Mouse (Mus musculus) lung, adult 2 months (tissue): Measurements from ENCODE around the gene Copg1. TPM values are rescaled to one million over a fixed set of nuclear protein-coding genes. Genes with fewer than 3 reads are reported as not detected.

ENCODE experiments used
- DNase-seq: peaks from one replicate; pipeline ENCODE4 v3.0.0; 2022
- H3K4me1 ChIP-seq: fragments of 200-500 bp; 2 replicates; pipeline ENCODE4 v1.6.1; 2011; ENCODE audit warnings: low read length; ENCODE audit not compliant: control insufficient read depth, insufficient read depth
- H3K4me3 ChIP-seq: fragments of 200-500 bp; replicated peaks from 2 replicates; pipeline ENCODE3; 2011; ENCODE audit warnings: low read depth, mild to moderate bottlenecking, control low read depth, low read length; ENCODE audit errors: extremely low read depth
- CTCF ChIP-seq: fragments of 200-500 bp; IDR thresholded peaks from 2 replicates; pipeline ENCODE4 v1.5.1; 2011; ENCODE audit warnings: mild to moderate bottlenecking, low read length, control low read depth; ENCODE audit not compliant: insufficient read depth
- POLR2A ChIP-seq: fragments of 200-500 bp; IDR thresholded peaks from 2 replicates; pipeline ENCODE4 v1.6.1; 2011; ENCODE audit warnings: low read depth, mild to moderate bottlenecking, control low read depth, low read length, borderline replicate concordance; ENCODE audit errors: extremely low read depth
- WGBS: fragments of 180-500 bp; shearing (Covaris S2); methylation state at CpG from one replicate; pipeline ENCODE4 v1.1.7; 2018; 5-methylcytosine and 5-hydroxymethylcytosine counted together
- polyA plus RNA-seq: library from polyadenylated mRNA; depleted of rRNA; stranded (reverse); fragments of >200 nt; gene quantifications from 2 replicates; pipeline ENCODE4 v1.2.3, GENCODE M21; 2012

The Copg1 gene
- polyA plus RNA-seq, 1 experiment = 56.2 TPM

- peak; percentile 95 for DNase-seq
- WGBS = under 1% methylated on average over 55 of the region's 55 CpGs
- TF ChIP-seq POLR2A (peak; percentile 89), CTCF (no peak)
Observed at GRCm38 (mm10) chr6:87850900-87851614, 36.6 kb upstream of the Copg1 start, which contains the start of gene Cnbp. Cnbp (minus strand) TSS chr6:87851106.

GRCm38 (mm10) chr6:87851871-87852270 lies 35.7 kb upstream of the Copg1 start:
- H3K4me3 ChIP-seq = no peak overlapping the region
- TF ChIP-seq POLR2A (no peak), CTCF (no peak)
- 90% methylated on average over 6 of the region's 6 CpGs for WGBS
- H3K4me1 ChIP-seq = peaks cover 10% of the 10 kb centered on the region
- DNase-seq = no peak

More at GRCm38 (mm10) chr6:87850900-87851614, 36.6 kb upstream of the Copg1 start, which contains the start of gene Cnbp:
- Histone ChIP-seq H3K4me1 (peaks cover 15% of the 10 kb centered on the region), H3K4me3 (peak within 1 kb of the TSS; percentile 98)

GRCm38 (mm10) chr6:87853446-87853845 lies 34.2 kb upstream of the Copg1 start:
- 59% methylated on average over 4 of the region's 4 CpGs for whole genome bisulfite sequencing
- Histone ChIP-seq H3K4me3 (no peak overlapping the region), H3K4me1 (peaks cover 5% of the 10 kb centered on the region)
- DNase-seq = no peak
- TF ChIP-seq CTCF = no peak
- TF ChIP-seq POLR2A = no peak

- no peak for DNase-seq
Observed at GRCm38 (mm10) chr6:87857071-87857470, 30.5 kb upstream of the Copg1 start.

GRCm38 (mm10) chr6:87866211-87866610 lies 21.4 kb upstream of the Copg1 start:
- no peak for DNase-seq
- whole genome bisulfite sequencing = 80% methylated on average over 6 of the region's 6 CpGs
- TF ChIP-seq POLR2A = no peak
- TF ChIP-seq CTCF = no peak
- Histone ChIP-seq H3K4me3 (no peak overlapping the region), H3K4me1 (no peaks in the 10 kb centered on the region)

More at GRCm38 (mm10) chr6:87857071-87857470, 30.5 kb upstream of the Copg1 start:
- whole genome bisulfite sequencing = 26% methylated on average over 1 of the region's 1 CpGs
- Histone ChIP-seq H3K4me3 (no peak overlapping the region), H3K4me1 (no peaks in the 10 kb centered on the region)
- no peak for TF ChIP-seq CTCF
- TF ChIP-seq POLR2A = no peak

GRCm38 (mm10) chr6:87867256-87867655 lies 20.4 kb upstream of the Copg1 start:
- Histone ChIP-seq H3K4me1 (no peaks in the 10 kb centered on the region), H3K4me3 (no peak overlapping the region)
- TF ChIP-seq POLR2A = no peak
- TF ChIP-seq CTCF = no peak
- DNase-seq = no peak
- WGBS = 57% methylated on average over 2 of the region's 2 CpGs

- DNase-seq = peak; percentile 70
- 39% methylated on average over 9 of the region's 9 CpGs for WGBS
- no peak for TF ChIP-seq POLR2A
- TF ChIP-seq CTCF = no peak
- Histone ChIP-seq H3K4me1 (no peaks in the 10 kb centered on the region), H3K4me3 (no peak overlapping the region)
Observed at GRCm38 (mm10) chr6:87868871-87869506, 18.6 kb upstream of the Copg1 start.

- no peak for DNase-seq
- TF ChIP-seq POLR2A (no peak), CTCF (no peak)
- Histone ChIP-seq H3K4me3 (no peak overlapping the region), H3K4me1 (no peaks in the 10 kb centered on the region)
- 41% methylated on average over 1 of the region's 1 CpGs for WGBS
Observed at GRCm38 (mm10) chr6:87870440-87870839, 17.2 kb upstream of the Copg1 start.

- Histone ChIP-seq H3K4me3 (no peak overlapping the region), H3K4me1 (0 out of 2 replicates have a peak, but pooled peaks cover 1% of the 10 kb centered on the region)
- 84% methylated on average over 7 of the region's 7 CpGs for WGBS
- no peak for DNase-seq
- no peak for TF ChIP-seq POLR2A
- TF ChIP-seq CTCF = no peak
Observed at GRCm38 (mm10) chr6:87871240-87871639, 16.4 kb upstream of the Copg1 start.

- no peak overlapping the region for H3K4me3 ChIP-seq
- H3K4me1 ChIP-seq = 0 out of 2 replicates have a peak, but pooled peaks cover 4% of the 10 kb centered on the region
- TF ChIP-seq POLR2A (no peak), CTCF (no peak)
- 28% methylated on average over 1 of the region's 1 CpGs for WGBS
- DNase-seq = no peak
Observed at GRCm38 (mm10) chr6:87873104-87873503, 14.5 kb upstream of the Copg1 start.
